Mouse (Mus musculus) ovary, adult 18-20 months (tissue): ENCODE measurements around the gene Ndst4.

Source experiments
- DNase-seq: peaks from one replicate; pipeline ENCODE4 v3.0.0; 2022; ENCODE audit warnings: low spot score, mixed read lengths

Gene Ndst4

DNA sequence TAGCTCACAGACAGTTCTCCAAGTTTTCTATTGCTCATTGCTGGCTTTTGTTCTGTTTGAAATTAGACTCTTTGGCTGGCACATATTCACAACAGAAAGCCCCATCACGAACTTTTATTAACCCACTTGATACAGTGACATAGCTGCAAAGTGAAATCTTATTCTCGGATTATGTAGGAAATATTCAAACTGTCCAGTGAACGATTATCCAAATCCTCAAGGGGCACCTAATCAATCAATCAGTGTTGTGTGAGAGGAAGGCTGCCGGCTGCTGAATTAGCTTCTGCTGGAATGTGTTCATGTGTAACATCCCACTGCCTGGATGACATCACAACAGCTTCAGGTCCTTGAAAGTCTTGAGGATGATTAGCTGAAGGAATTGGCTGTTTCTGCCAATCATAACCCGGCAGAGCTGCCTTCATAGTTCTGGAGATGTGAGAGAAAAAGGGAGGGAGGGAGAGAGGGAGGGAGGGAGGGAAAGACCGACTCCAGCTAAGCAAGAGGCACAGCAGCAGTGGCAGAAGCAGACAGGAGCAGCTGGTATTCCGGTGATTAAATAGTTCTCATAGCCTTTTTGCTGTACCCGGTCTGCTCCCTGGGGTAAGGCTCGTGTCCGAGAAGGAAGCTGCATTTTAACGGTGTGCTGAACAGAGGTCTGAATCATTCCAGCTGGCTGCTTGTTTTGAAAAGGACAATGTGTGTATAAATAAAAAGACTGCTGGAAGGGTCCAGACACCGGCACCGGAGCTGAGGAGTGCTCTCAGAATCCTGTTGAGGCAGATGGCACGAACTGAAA lies at the start of gene Ndst4:
Gene Ndst4 (plus strand): TSS at position 476 of the 796 bp plus-strand sequence.
- no peak for DNase-seq

GRCm38 (mm10) chr3:125397443-125397842 lies 6.4 kb upstream of the Ndst4 start:
- no peak for DNase-seq

DNA sequence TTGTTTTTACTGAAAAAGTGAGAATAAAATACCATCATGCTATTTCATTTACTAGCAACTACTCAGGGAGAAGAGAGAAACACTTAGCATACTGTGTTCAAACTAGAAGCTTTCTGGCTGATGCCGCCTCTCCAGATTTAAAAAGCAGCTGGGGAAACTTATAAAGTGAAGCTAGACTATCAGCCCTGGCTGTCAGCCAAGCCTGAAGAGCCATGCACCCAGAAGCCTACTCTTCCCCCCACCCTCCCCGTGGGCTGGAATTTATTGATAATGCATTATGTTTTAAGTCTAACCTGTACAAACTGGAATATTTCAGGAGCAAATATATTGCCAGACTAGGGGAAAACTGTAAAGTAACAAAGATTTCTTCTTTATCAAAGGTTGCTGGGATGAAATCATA lies 2.6 kb downstream of the Ndst4 start:
- DNase-seq = no peak

DNA sequence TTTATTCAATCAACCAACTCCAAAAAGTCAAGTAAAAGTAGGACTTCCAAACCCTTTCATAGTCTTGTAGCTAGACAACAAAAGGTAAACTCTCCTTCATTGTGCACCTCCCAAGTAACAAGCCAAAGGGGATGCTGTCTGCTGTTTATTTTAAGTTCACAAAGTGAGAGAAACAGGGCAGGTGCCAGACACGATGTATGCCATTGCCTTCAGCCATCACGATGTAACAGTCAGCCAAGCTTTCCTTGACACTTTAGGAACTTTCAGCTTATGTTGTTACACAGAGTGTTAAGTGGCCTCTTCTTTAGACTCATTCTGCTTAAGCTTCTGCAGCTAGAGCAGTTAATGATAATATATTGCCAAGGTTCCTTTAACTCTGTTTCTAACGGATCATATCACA lies 3.1 kb downstream of the Ndst4 start:
- no peak for DNase-seq

DNA sequence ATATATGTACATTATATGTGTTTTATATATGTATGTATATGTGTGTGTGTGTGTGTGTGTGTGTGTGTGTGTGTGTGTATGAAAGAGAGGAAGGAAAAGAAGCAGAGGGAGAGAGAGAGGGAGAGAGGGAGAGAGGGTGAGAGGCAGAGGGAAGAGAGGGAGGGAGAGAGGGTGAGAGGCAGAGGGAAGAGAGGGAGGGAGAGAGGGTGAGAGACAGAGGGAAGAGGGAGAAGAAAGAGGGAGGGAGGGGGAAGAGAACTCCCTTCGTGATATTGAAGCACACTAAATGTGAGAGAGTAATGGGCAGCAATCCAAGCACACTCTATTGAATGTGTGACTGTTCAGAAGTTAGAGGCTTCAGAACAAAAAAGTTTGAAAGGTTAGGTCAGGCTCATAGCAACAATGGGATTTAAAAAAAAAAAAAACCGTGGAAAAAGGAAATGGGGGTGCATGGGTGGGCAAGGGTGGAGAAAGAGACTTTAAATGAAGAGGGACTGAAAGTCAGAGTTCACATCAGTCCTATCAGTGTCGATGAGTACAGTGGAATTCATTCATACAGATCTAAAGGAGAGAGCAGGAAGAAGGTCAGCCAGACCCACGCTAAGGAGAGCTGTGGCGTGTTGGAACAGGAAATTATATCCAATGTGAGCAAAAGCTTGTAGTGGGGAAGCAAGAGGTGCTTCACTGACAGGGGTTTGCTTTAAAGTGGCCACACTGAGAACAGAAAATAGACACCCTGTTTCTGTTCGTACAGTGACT lies 63.2 kb downstream of the Ndst4 start:
- no peak for DNase-seq

DNA sequence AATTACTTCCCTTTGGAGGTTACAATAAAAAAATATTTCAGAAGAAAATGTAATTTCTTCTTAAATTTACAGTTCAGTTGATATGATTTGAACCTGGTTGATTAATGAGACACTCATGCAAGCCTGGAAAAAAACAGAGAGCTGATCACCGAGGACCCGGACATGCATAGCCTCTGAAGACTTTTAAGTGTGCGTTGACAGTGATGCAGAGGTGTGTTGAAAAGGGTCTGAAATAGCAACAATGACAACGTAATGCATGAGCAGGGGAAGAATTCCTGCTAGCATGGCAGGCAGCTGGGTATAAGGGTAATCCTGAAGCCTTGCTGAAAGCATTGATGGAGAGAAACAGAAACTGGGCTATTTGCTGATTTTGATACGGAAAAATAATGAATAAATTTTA lies 106.2 kb downstream of the Ndst4 start:
- no peak for DNase-seq

DNA sequence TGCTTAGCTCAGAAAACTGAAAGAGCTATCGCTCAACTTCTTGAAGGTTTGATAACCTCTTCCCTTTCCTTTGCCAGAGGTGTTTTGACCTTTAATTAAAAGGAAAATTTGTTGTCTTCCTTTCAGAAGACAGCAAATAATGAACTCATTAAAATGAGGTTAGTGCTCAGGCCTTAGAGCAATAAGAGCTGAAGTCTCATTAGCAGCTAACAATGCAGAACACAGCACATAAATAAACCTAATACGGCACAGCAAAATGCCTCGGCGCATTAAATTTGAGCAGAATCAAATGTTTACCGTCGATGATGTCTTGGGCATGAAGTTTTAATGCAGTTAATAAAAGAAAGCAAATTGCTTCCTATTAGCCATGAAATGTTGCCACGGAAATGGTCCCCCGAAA lies 129.5 kb downstream of the Ndst4 start:
- DNase-seq = no peak

- DNase-seq = no peak
Observed at GRCm38 (mm10) chr3:125570602-125571001, 166.7 kb downstream of the Ndst4 start.

- DNase-seq = no peak
Observed at GRCm38 (mm10) chr3:125632233-125632632, 228.4 kb downstream of the Ndst4 start.

DNA sequence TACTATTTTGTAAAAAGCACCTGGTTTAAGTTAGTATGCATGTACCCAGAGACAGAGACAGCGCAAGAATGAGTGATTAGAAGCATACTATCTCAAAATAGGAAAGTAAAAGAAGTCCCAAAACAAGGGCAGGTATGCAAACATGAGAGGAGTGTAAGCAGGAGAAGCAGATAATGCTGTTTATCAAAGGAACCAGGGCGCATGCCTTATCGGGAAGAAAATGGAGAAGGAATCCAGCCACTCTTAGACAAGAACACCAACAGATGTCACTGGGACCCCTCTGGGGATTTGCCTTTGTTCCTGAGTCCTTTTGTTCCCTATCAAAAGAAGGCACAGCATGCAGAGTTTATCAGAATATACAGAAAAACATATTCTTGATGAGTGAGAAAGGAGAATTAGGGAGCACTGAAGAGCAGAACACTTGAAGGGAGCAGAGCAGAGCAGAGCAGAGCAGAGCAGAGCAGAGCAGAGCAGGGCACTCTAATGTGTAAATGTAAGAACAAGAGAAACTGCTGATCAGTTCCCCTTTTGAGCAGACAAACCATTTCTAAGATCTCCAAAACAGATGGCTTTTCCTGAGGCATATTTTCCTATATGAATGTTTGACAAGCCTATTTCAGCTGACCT lies 251.2 kb downstream of the Ndst4 start:
- DNase-seq = no peak

- DNase-seq = no peak
Observed at GRCm38 (mm10) chr3:125660114-125660717, 256.3 kb downstream of the Ndst4 start.

DNA sequence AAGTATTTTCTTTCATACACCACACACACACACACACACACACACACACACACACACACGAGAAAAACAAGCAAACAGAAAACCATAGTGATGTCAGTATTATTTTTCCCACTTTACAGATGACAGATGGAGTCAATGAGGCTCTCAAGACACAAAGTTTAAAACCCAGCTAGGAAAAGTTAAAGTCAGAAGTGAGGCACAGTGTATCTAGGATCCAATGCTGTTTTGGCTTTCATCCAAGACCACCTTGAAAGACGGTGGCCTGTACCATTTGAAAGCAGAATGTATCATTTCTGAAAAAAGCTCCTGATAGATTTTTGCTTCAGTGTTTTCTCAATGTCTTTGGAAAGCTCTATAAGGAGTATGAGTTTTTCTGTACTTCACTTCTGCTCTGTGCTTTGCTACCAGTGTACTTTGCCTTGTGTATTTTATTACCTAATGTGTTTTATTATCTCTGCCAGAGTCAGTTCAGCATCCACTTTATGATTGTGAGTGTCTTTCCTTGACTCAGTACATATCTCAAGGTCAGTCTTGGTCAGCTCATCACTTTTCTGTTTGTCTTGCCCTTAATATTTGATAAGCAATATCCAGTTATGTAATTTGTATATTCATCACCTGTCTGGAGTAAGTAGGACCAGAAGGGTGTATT lies 257.1 kb downstream of the Ndst4 start:
- DNase-seq = no peak

- no peak for DNase-seq
Observed at GRCm38 (mm10) chr3:125673997-125674794, 270.3 kb downstream of the Ndst4 start.

GRCm38 (mm10) chr3:125675211-125675896 lies 271.5 kb downstream of the Ndst4 start:
- no peak for DNase-seq

DNA sequence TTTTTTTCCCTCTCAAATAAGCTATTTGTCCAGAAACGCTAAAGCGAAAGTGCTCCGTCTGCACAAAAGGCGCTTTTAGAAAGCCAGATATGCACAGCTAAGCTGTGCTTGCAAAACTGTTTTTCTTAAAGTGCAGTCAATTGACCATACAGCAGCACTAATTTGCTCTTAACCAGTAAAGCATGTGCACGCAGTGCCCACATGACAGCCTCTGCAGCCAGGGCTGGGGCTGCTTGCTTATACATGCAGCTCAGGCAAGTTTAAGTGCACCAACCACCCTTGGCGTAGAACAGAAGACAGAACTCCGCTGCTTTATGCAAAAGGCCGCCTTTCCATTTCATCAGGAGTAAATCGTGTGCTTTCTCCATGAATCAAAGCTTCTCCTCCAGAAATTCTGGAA lies 275.0 kb downstream of the Ndst4 start:
- no peak for DNase-seq

DNA sequence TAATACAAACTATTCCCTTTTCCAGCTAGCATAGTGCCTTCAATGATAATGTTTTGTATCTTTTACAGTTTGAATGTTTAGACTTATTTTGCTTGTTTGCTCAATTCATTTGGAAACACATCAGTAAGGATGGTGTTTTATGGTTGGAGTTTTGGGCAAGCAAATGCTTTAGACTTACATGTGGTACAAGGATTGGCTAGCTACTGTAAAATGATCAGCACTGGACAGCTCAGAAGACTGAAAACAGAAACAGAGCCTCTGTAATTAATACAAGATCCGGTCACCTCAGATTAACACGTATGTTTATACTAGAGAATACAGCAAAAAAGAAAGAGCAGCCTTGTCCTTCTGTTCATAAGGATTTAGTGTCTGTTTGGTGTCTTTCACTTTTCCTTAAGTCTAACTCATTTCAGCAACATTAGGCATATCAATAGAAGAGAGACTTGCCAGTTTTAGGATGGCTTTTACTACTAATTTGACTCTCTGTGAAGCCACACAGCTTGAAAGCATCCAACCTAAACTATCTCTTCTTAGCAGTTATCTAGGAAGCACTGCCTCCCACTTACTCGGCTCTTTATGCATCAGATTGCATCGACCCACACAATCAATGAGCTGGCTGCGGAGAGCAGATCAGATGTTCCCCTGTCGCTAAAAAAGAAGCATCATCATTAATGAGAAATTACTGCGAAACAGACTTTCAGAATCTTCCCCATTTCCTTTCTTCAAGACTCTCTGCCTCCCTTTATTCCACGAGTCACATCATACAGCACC lies 279.8 kb downstream of the Ndst4 start:
- no peak for DNase-seq

DNA sequence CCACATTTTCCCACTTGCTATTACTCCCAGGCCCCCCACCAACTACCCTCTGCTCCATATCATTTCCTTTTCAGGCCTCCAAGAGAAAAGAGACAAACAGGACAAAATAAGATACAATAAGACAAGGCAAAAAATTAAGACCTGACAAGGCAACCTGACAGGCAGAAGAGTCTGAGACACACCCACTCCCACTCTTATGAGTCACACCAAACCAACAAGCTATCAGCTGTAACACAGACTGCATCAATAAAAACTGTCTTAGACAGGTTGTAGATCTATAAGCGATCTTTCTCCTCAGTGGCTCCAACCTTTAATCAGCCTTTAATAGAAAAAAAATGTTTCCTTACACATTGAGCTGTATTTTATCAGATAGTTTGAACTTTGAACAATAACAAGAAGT lies 280.7 kb downstream of the Ndst4 start:
- no peak for DNase-seq

GRCm38 (mm10) chr3:125687601-125688000 lies 283.7 kb downstream of the Ndst4 start:
- no peak for DNase-seq

DNA sequence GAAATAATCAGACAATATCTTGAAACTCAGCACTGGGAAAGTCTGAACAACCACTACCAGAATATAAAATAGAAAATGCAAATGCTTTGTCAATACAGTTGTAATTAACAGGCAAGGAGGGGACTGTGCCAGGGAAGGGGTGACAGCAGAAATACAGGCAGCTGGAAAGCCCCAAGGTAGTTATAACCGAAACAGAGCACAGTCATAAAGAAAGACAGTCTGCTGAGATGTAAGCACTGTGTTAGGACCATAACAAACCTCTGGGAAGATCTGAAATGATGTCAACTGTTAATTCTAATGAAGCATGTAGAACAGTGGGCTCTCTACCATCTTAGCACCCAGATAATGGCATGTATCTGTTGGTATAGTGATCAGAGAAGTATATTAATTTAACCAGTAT lies 287.1 kb downstream of the Ndst4 start:
- no peak for DNase-seq

DNA sequence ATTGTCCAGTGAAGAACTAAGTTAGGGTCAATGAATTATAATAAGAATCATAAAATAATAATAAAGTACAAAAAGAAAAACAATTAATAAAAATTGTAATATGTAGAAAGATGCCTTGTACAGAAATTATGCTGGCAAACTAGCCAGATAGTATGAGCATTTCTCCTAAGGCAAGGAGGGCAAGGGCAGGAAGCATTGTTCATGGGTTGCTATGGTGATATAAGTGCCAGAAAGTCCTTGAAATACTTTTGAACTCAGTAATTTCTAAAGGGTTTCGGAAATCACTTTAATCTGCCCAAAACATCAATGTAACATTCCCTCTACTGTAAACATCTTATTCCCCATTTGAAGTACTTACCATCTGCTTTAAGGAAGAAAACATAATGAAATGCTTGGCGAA lies 319.1 kb downstream of the Ndst4 start:
- no peak for DNase-seq
